ENCODE assay signal across 23 mouse cellular contexts in the genomic region with DNA sequence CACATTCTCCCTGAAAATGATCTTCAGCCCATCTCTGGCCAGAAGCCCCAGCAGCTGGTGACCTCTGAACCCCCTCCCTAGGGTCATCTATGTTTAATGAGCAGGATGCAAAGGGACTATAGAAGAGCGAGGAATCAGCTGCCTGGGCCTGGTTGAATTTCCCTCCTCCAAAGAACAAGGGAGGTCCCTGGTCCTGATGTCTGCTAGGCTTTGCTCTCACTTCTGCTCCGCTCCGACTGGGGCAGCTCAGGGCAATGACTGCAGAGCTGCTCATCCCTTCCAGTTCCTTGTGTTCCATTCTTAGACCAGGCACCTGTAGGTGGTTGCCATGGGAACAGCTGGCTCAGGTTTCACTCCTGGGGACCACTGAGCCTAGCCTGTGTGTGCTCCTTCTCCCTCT. TPM values are rescaled to one million over a fixed set of nuclear protein-coding genes. Genes with fewer than 3 reads are reported as not detected.
A peak's percentile ranks its signal among the peaks of the same experiment; 100 is the strongest.
DNase-seq lines count a peak whose midpoint lies in the region; ATAC-seq lines count a peak whose summit lies in the region.
"Had no signal": no experiment of that assay in that cellular context is flagged by ENCODE, and none has a peak within 500 bp of the region (broad histone marks: within the 10 kb centered on the region; RNA-seq: fewer than 3 reads in every experiment).

No protein-coding gene starts in this region.

- H3K4me1 ChIP-seq in midbrain, embryonic 10.5 days, result peaks cover 88% of the 10 kb centered on the region
- H3K4me1 ChIP-seq in midbrain, embryonic 15.5 days, result peaks cover 63% of the 10 kb centered on the region
- H3K4me1 ChIP-seq in embryonic facial prominence, embryonic 10.5 days, result peaks cover 75% of the 10 kb centered on the region
- H3K4me1 ChIP-seq in limb, embryonic 11.5 days (ENCODE audit: control insufficient read depth, insufficient read depth, low read length), result peaks cover 34% of the 10 kb centered on the region
- peaks cover 22% of the 10 kb centered on the region for H3K4me1 ChIP-seq in intestine, embryonic 16.5 days (ENCODE audit: control insufficient read depth, insufficient read depth, low read length)

- no peaks in the 10 kb centered on the region for H3K36me3 ChIP-seq in midbrain, embryonic 10.5 days
- no peaks in the 10 kb centered on the region for H3K36me3 ChIP-seq in midbrain, embryonic 15.5 days (replicated peaks)
- H3K36me3 ChIP-seq in embryonic facial prominence, embryonic 10.5 days (replicated peaks), result no peaks in the 10 kb centered on the region
- no peaks in the 10 kb centered on the region for H3K36me3 ChIP-seq in limb, embryonic 11.5 days (ENCODE audit: control insufficient read depth, insufficient read depth, low read length)
- H3K36me3 ChIP-seq in intestine, embryonic 16.5 days (ENCODE audit: control insufficient read depth, insufficient read depth, low read length), result no peaks in the 10 kb centered on the region
- H3K36me3 ChIP-seq: heart, embryonic 15.5 days; limb, embryonic 15.5 days had no signal

- peak; percentile 59 for DNase-seq in embryo, embryonic 10 days (ENCODE audit: low spot score)
- DNase-seq in embryo, embryonic 9.5 days (ENCODE audit: extremely low spot score), result no peak
- DNase-seq in midbrain, embryonic 10.5 days (ENCODE audit: low spot score), result peak; percentile 36
- peak; percentile 63 for DNase-seq in embryonic facial prominence, embryonic 10.5 days (ENCODE audit: low spot score)
- DNase-seq in limb, embryonic 11.5 days (ENCODE audit: low spot score), result peak; percentile 69
- no peak for DNase-seq in spleen, postnatal 4 days (ENCODE audit: low spot score in 2 of 2)
- DNase-seq: adrenal gland, postnatal 25 days; cerebellum, adult 9-11 months; gastrocnemius, postnatal 25 days; heart, postnatal 36 days; kidney, adult 8-10 months; kidney, postnatal 25 days; lung, embryonic 14.5 days; retina, postnatal 1 day; right cerebral cortex, postnatal 25 days; thymus, postnatal 14 days had no signal

- WGBS in midbrain, embryonic 10.5 days, result 52% methylated on average over 3 of the region's 3 CpGs
- WGBS in midbrain, embryonic 15.5 days, result 45% methylated on average over 3 of the region's 3 CpGs
- WGBS in embryonic facial prominence, embryonic 10.5 days, result 45% methylated on average over 3 of the region's 3 CpGs
- WGBS in limb, embryonic 11.5 days, result 59% methylated on average over 3 of the region's 3 CpGs
- 75% methylated on average over 3 of the region's 3 CpGs for WGBS in intestine, embryonic 16.5 days

- peak overlapping the region; percentile 50 for H3K27ac ChIP-seq in midbrain, embryonic 10.5 days (replicated peaks)
- H3K27ac ChIP-seq in midbrain, embryonic 15.5 days, result no peak overlapping the region
- H3K27ac ChIP-seq in embryonic facial prominence, embryonic 10.5 days (replicated peaks), result no peak overlapping the region
- H3K27ac ChIP-seq in limb, embryonic 11.5 days (replicated peaks; ENCODE audit: low read depth, low read length), result no peak overlapping the region
- no peak overlapping the region for H3K27ac ChIP-seq in intestine, embryonic 16.5 days (ENCODE audit: low read length)
- H3K27ac ChIP-seq: forebrain, embryonic 12.5 days; heart, embryonic 15.5 days; limb, embryonic 15.5 days; liver, embryonic 14.5 days had no signal

- no peak overlapping the region for H3K4me2 ChIP-seq in midbrain, embryonic 15.5 days
- H3K4me2 ChIP-seq in limb, embryonic 11.5 days (ENCODE audit: low read depth, severe bottlenecking), result no peak overlapping the region
- H3K4me2 ChIP-seq in intestine, embryonic 16.5 days (ENCODE audit: low read depth, low read length), result no peak overlapping the region
- H3K4me2 ChIP-seq: forebrain, embryonic 12.5 days; heart, embryonic 15.5 days; limb, embryonic 15.5 days; lung, embryonic 14.5 days had no signal

- ATAC-seq in midbrain, embryonic 15.5 days (replicated peaks), result no peak
- no peak for ATAC-seq in limb, embryonic 11.5 days (ENCODE audit: insufficient number of reproducible peaks, low FRiP score, low TSS enrichment, low read depth)
- ATAC-seq in intestine, embryonic 16.5 days, result no peak
- ATAC-seq: inflammation-experienced regulatory T-cells, adult 6 months had no signal

- no peak overlapping the region for H3K9ac ChIP-seq in midbrain, embryonic 15.5 days
- no peak overlapping the region for H3K9ac ChIP-seq in limb, embryonic 11.5 days (ENCODE audit: low read length)
- no peak overlapping the region for H3K9ac ChIP-seq in intestine, embryonic 16.5 days (ENCODE audit: low read depth, low read length)
- H3K9ac ChIP-seq: forebrain, embryonic 12.5 days; heart, embryonic 15.5 days; limb, embryonic 15.5 days; liver, embryonic 14.5 days; lung, embryonic 14.5 days had no signal

- no peak overlapping the region for H3K4me3 ChIP-seq in midbrain, embryonic 10.5 days
- H3K4me3 ChIP-seq in midbrain, embryonic 15.5 days, result no peak overlapping the region
- H3K4me3 ChIP-seq in embryonic facial prominence, embryonic 10.5 days, result no peak overlapping the region
- H3K4me3 ChIP-seq in limb, embryonic 11.5 days (ENCODE audit: low read depth, low read length), result no peak overlapping the region
- no peak overlapping the region for H3K4me3 ChIP-seq in intestine, embryonic 16.5 days (ENCODE audit: low read length)
- H3K4me3 ChIP-seq: forebrain, embryonic 12.5 days; heart, embryonic 15.5 days; limb, embryonic 15.5 days had no signal

- H3K9me3 ChIP-seq in midbrain, embryonic 10.5 days (replicated peaks), result no peaks in the 10 kb centered on the region
- H3K9me3 ChIP-seq in midbrain, embryonic 15.5 days, result no peaks in the 10 kb centered on the region
- H3K9me3 ChIP-seq in embryonic facial prominence, embryonic 10.5 days, result no peaks in the 10 kb centered on the region
- H3K9me3 ChIP-seq in limb, embryonic 11.5 days (ENCODE audit: control insufficient read depth, low read length), result no peaks in the 10 kb centered on the region
- no peaks in the 10 kb centered on the region for H3K9me3 ChIP-seq in intestine, embryonic 16.5 days (ENCODE audit: control insufficient read depth, low read length)
- H3K9me3 ChIP-seq: forebrain, embryonic 12.5 days; heart, embryonic 15.5 days; limb, embryonic 15.5 days had no signal

- H3K27me3 ChIP-seq in midbrain, embryonic 10.5 days (ENCODE audit: low read depth, poor library complexity, severe bottlenecking), result no peaks in the 10 kb centered on the region; the same call in 1 of the 2 replicates
- H3K27me3 ChIP-seq in midbrain, embryonic 15.5 days (replicated peaks), result no peaks in the 10 kb centered on the region
- 0 out of 2 replicates have a peak, but pooled peaks cover 1% of the 10 kb centered on the region for H3K27me3 ChIP-seq in embryonic facial prominence, embryonic 10.5 days (replicated peaks; ENCODE audit: low read depth, poor library complexity, severe bottlenecking)
- no peaks in the 10 kb centered on the region for H3K27me3 ChIP-seq in limb, embryonic 11.5 days (ENCODE audit: control insufficient read depth, insufficient read depth, low read length)
- H3K27me3 ChIP-seq in intestine, embryonic 16.5 days (replicated peaks; ENCODE audit: control insufficient read depth, insufficient read depth, low read length), result no peaks in the 10 kb centered on the region
- H3K27me3 ChIP-seq: forebrain, embryonic 12.5 days; heart, embryonic 15.5 days; limb, embryonic 15.5 days had no signal

RNA-seq across cellular contexts. Expression of a gene that starts 56.2 kb away (rescaled TPM):
- polyA plus RNA-seq in midbrain, embryonic 10.5 days (2016; fragmentation: Nextera tagmentation; extraction: Ambion mirVana), result 14.5 and 16.5 TPM in 2 replicates
- 52.6 and 59.4 TPM in 2 replicates for polyA plus RNA-seq in midbrain, embryonic 15.5 days (2015; fragmentation: Nextera tagmentation; extraction: Ambion mirVana)
- 24.1 and 27.6 TPM in 2 replicates for polyA plus RNA-seq in embryonic facial prominence, embryonic 10.5 days (2016; fragmentation: Nextera tagmentation; extraction: Ambion mirVana)
- 16.4 and 16.7 TPM in 2 replicates for polyA plus RNA-seq in limb, embryonic 11.5 days (2014; fragmentation: Nextera tagmentation; extraction: Ambion mirVana)
- 8.8 and 9.0 TPM in 2 replicates for polyA plus RNA-seq in intestine, embryonic 16.5 days (2015; fragmentation: Nextera tagmentation; extraction: Ambion mirVana)

Comparison
In these comparisons a context has a peak if more than half of its experiments do, and no peak if none do; other contexts are left out.
1. DNase-seq: peak in embryo, embryonic 10 days (single experiment), midbrain, embryonic 10.5 days (single experiment), embryonic facial prominence, embryonic 10.5 days (single experiment) and limb, embryonic 11.5 days (single experiment); none in embryo, embryonic 9.5 days (single experiment) and spleen, postnatal 4 days (0 of 2).